Mouse (Mus musculus) left cerebral cortex, adult 11 months (tissue): ENCODE data around the gene Fam171a1.

Experiments
- DNase-seq: peaks from one replicate; pipeline ENCODE4 v3.0.0; 2022; ENCODE audit warnings: low spot score

Gene Fam171a1

GRCm38 (mm10) chr2:3138308-3138707 is 24.3 kb downstream of the Fam171a1 start:
- no peak for DNase-seq

DNA sequence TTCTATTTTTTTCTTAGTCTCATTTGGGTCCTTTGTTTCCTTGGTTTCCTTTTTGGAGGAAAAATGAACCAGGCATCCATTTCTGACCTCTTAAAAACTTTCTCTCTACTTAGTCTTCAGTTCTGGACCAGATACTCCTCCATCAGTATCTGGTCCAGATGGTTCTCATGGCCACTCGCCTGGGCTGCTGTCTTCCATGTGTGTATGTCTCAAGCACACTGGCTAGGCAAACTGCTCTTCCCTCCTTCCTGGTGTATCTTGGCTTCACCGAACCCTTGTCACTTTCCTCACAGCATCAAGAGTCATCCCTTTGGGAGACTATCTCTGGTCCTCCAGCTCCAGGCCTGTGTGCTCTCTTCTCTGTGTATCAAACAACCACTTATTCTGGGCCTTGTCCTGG is 25.0 kb downstream of the Fam171a1 start:
- DNase-seq = no peak

- DNase-seq = no peak
These were observed 25.6 kb downstream of the Fam171a1 start for GRCm38 (mm10) chr2:3139578-3139977.

DNA sequence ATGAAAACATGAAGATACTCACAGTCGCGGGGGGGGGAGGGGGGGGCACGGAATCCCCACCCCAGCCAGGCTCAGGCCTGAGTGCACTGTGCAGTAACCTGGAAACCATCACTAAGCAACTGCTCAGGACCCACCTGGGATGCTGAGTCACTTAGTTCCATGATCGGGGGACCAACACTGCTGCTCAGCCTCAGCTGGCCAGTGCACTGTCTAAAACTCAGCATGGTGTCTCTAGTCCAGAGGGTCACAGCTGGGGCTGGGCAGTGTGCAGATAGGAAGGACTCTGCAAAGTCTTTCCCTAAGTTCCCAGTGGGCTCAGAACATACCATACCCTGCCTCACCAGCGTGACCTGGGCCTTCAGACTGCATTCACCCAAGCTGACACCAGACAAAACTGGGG is 26.6 kb downstream of the Fam171a1 start:
- no peak for DNase-seq

DNA sequence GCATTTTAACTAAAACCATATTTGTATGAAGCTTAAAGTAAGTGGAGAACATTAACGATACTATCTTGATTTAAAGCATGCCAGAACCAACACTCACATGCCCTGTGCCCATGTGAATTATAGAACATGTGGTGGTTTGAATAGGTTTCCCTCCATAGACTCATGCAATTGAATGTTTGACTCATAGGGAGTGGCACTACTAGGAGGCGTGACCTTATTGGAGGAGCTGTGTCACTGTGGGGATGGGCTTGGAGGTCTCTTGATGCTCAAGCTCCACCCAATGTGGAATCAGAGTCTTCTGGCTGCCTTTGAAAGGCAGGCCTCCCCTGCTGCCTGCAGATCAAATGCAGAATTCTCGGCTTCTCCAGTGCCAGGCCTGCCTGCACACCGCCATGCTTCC is 27.8 kb downstream of the Fam171a1 start:
- DNase-seq = no peak

DNA sequence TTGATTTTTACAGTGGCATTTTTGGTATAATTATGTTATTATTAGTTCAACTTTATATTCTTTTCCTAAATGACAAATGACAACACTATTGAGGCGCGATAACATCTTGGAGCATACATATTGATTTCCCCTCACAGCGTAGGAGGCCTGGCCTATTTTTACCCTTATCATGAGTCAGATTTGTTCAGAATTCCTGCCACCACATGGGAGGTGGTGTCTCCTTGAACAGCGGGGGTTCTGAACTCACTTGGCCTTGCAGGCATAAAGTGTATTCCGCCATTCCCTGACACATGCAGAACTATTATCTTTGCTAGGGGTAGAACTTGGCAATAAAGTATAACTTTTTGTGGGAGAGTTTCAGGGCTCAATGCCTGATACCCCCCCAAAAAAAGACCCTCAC is 30.3 kb downstream of the Fam171a1 start:
- DNase-seq = no peak

GRCm38 (mm10) chr2:3147550-3148157 is 33.6 kb downstream of the Fam171a1 start:
- DNase-seq = no peak

DNA sequence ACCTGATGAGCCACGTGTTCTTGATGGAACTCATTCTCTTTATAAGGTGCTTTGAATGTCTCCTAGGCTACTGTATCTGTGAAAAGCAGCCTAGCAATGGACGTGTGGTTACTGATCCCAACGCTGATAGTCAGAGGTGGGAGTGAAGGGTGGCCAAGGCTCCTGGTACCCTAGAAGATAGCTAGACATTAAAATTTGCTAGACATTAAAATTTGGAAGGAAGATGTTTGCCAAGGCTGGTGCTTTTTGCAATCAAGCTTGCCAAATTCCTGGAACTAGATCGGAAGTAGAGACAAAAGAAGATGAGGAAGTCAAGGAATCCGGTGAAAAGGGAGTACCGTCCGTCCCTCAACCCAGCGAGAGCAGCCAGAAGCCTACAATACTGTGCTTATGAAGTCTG is 34.7 kb downstream of the Fam171a1 start:
- no peak for DNase-seq

DNA sequence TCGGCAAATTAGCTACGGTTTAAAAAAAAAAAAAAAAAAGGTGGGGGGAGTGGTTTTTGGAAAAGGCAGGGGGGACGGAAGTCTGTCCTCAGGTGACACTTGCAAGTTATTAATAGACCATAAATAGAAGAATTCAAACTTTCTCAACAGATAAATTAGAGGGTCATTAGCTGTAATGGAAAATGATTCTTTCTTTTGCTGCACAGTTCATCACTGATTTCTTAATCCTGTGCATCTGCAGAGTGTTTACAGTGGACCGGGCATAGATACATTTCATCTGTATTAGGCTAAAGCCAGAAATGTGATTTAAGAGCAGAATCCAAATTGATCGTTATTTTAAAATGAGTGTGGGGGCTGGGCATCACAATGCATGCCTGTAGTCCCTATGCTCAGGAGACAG is 36.3 kb downstream of the Fam171a1 start:
- no peak for DNase-seq

DNA sequence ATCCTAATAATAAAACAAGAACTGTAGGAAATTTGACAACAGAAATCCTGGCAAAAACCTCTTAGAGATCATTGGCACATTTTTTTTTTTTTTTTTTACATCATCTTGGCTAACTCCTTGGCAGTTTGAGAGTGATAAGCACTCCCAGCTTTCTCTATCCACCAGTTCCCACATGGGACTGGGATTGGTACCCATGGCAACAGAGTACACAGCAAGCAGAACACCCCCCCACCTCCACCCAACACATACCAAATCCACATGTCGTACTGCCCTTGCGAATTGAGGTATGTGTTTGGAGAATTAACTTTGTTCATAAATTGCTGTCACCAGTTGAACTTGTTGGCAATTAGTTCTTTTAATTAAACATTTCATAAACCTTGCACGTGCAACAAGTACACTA is 37.3 kb downstream of the Fam171a1 start:
- DNase-seq = no peak

GRCm38 (mm10) chr2:3154091-3154665 is 40.2 kb downstream of the Fam171a1 start:
- no peak for DNase-seq

- no peak for DNase-seq
These were observed 41.0 kb downstream of the Fam171a1 start for GRCm38 (mm10) chr2:3154986-3155385.

- DNase-seq = no peak
These were observed 43.0 kb downstream of the Fam171a1 start for GRCm38 (mm10) chr2:3157030-3157429.

- DNase-seq = no peak
These were observed 43.8 kb downstream of the Fam171a1 start for GRCm38 (mm10) chr2:3157661-3158344.

DNA sequence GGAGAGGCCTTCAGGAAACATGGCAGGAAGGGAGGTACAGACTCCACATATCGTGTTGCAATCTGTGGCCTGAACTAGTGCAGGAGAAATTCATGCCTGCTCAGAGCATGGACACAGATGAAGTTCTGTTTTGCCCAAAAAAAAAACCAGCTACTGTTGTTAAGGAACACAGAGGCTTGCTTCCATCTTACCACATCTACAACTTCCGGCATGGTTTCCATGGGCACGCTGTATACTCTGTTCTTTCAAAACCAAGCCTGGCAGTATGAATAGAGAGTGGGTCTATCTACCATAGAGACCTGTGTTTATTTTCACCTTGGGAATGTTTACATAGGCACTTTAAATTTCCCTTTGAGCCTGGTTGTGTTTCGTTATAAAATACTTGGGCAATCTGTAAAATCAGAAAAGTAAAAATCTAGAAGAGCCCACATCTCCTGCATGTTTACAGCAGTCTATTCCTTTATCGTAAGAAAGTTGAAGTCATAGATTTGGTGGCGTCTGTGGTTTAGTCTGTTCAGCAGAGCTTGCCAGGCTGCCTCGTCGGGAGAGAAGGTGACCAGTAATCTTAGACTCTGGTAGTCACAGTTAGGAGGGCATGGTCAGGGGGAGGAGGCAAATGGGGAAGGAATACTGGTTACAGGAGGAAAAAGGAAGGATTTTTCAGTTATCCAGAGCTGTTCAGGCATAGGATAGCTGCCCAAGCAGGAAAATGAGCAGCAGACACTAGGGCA is 44.8 kb downstream of the Fam171a1 start:
- DNase-seq = no peak

DNA sequence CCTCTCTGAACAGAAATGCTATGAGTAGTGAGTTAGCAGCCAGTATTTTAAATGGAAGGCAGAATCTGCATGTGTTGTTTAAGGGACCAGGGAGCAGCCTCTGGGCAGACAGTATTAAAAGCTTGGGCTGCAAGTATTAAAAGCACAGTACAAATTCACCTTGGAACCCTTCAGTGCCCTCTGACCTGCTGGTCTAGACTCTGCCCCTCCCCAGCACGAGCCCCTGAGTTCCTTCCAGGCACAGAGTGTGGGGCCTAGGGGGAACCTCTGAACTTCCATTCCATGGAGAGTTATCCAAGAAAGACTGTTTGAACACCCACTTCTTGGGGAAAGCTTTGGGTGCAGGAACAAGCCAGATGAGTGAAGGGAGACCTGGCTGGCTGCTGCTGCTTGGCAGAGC is 47.6 kb downstream of the Fam171a1 start:
- no peak for DNase-seq

- DNase-seq = no peak
These were observed 49.6 kb downstream of the Fam171a1 start for GRCm38 (mm10) chr2:3163501-3164076.

GRCm38 (mm10) chr2:3165037-3165600 is 51.1 kb downstream of the Fam171a1 start:
- DNase-seq = no peak

DNA sequence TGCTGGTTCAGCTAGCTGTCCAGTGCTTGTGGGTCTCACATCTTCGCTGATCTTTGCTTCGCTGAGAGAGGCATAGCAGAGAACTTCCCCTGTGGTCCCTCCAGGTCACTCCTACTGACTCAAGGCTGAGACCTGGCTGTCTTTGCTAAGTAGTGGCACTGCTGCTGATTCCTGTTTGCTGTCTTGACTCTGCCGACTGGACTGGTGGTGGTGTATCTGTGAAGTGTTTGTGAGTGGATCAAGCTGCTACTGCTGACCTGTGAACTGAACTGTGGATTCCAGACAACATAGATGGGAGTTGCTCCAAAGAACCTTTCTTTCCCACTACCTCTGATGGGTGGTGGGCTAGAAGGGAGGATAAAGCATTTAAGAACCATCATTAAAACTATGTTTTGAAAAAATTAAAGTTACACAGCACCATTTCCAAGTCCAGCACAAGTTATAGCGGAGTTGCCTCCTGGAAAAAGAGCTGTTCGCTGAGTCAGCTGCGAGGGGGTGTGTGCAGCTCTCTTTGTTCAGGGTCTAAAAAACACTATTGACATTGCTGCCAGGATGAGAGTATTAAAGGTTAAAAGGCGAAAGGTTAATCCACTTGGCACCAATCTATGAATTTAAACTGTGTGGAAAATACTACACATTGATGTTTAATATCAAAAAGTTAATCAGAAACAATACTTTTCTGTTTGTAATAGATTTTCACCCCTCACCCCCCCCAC is 52.0 kb downstream of the Fam171a1 start:
- DNase-seq = no peak

DNA sequence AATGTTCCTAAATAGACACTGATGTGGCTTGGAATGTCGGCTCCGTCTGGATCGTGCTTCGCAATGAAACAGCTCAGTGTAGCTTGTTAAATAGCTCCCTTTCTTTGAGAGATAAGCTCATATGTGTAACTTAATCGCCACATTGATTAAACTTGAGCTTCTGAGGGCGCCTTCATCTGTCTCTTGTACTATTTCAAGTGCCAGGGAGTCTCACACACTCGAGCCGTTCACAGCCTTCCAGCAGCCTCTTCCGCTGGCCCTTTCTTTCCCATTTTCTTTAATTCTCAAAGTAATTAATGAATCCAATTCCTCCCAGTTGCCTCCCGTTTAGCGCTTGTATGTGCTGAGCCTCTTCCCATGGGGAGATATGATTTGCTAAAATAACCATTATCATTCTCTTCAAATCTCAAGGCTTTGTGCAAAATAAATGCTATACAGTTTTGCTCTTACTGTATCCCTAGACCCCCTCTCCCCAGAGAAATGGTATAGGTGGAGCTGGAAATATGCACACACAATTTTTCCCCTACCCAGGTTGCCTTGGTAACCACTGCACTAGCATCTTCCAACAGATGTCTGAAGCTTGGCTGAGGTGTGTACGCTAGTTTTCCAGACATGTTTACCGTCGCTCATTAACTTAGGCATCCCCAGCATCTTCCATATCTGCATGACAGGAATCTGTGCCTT is 54.8 kb downstream of the Fam171a1 start:
- DNase-seq = no peak

DNA sequence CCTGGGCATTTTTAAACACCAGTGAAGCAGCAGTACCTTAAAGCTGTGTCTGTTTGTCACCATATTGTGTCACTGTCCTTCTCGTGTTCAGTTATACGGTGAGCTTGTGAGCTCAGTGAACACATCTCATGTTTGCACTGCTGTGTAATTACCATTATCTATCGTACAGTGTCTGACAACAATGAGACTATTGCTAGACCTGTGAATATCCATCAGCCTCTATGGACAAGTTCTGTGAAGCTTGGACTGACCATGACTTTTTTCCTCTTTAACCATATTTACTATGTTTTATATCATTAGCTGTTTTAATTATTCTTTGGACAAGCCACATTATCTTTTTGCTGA is 55.4 kb downstream of the Fam171a1 start:
- DNase-seq = no peak
